Mouse (Mus musculus): ENCODE results near the gene Tescl. TPM values are rescaled to one million over a fixed set of nuclear protein-coding genes. Genes with fewer than 3 reads are reported as not detected.

Gene Tescl
- total and polyA plus RNA-seq, 2 experiments from 2014 or later: 0.14 TPM; not detected in 1

DNA sequence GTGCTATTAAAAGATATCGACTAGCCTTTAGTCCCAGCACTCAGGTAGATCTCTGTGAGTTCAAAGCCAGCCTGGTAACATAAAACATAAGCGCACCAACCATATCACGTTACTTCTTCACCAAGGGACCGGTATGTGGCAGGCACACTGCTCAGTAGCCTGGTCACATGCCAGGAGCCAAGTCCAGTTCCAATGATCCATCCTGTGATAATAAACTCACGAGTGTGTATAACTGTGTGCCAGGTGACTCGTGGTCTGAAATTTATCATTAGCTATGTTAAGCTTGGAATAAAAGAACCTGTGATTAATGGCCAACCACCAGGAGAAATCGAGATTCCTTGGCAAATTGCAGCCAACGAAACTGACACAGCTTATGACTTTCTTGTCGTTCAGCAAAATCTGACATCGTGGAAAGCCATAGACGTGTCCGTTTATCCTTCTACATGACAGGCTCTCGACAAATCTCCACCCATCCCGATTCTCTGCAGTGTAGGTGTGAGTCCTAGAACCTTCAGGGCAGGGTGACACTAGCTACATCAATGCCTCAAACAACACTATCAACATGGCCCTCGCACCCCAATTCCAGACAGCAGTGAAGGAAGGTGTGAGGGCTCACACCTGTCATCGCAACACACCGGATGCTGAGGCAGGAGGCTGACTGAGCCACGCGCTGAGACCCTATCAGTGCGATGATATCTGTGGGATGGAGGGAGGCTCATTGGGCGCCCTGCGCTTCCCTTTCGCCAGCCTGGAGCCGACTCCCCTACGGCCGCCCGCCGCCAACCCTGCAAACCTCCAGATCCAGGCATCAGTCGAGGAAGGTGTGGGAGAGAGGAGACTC is 17.8 kb downstream of the Tescl start:
- Histone ChIP-seq H3K4me3 (ENCODE audit: low read depth, low read length) (peak overlapping the region; percentile 69), H3K9me3 (replicated peaks; ENCODE audit: control insufficient read depth, low read length) (no peaks in the 10 kb centered on the region), H3K27ac (ENCODE audit: low read depth) (peak overlapping the region; percentile 43; the same call in 1 of the 2 replicates), H3K36me3 (replicated peaks; ENCODE audit: control insufficient read depth, insufficient read depth, low read length) (0 out of 2 replicates have a peak, but pooled peaks cover 6% of the 10 kb centered on the region), H3K9ac (replicated peaks; ENCODE audit: low read depth, low read length) (peak overlapping the region; percentile 60), H3K4me2 (ENCODE audit: low read depth, low read length) (peak overlapping the region; percentile 96), H3K27me3 (ENCODE audit: control insufficient read depth, insufficient read depth, low read length) (no peaks in the 10 kb centered on the region), H3K4me1 (ENCODE audit: control insufficient read depth, insufficient read depth) (peaks cover 4% of the 10 kb centered on the region; the same call in 1 of the 2 replicates)
- 27% methylated on average over 29 of the region's 29 CpGs for WGBS
- ATAC-seq (ENCODE audit: insufficient read depth, low read depth) (no peak; the same call in 1 of the 2 replicates), DNase-seq (ENCODE audit: low spot score) (no peak)
- no peak for TF ChIP-seq EP300 (IDR thresholded peaks at IDR 0.05; ENCODE audit: low read depth)
- TF ChIP-seq CTCF (IDR thresholded peaks at IDR 0.05; ENCODE audit: low read depth): no peak

DNA sequence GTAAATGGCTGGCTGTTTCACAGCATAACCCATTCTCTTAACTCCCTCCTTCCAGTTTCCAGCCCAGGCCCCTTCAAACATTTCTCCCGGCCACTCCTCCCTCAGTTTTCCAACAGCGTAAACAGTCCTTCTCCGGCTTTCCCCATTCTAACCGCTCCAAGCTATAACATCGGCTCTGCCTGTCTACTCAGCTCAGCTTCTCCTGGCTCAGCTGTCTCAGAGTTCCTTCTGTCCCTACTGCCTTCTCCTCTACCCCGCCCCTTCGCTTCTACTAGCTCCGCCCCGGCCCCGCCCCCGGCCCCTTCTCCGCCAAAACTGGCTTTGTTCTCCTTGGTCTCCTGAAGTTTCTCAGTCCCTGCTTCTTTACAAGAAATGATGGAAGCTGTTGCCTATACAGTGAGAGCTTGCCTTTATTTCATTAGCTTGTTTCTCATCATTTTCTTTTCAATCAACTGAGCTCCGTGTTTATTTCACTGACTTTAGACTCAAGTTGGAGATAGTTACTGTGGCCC is 32.9 kb downstream of the Tescl start, which contains the start of gene Zfp61:
Gene Zfp61, minus strand, starts transcription at position 462 of the 512 bp plus-strand sequence.
- DNase-seq (ENCODE audit: low spot score) (peak; percentile 51), ATAC-seq (ENCODE audit: insufficient read depth, low read depth) (0 out of 2 replicates have a peak, but pooled peaks have one; percentile 19)
- Histone ChIP-seq H3K4me3 (ENCODE audit: low read depth, low read length) (peak within 1 kb of the TSS; percentile 71), H3K27ac (ENCODE audit: low read depth) (no peak within 1 kb of the TSS), H3K9ac (replicated peaks; ENCODE audit: low read depth, low read length) (no peak within 1 kb of the TSS), H3K4me2 (ENCODE audit: low read depth, low read length) (peak within 1 kb of the TSS; percentile 86), H3K4me1 (ENCODE audit: control insufficient read depth, insufficient read depth) (peaks cover 4% of the 10 kb centered on the region), H3K27me3 (ENCODE audit: control insufficient read depth, insufficient read depth, low read length) (no peaks in the 10 kb centered on the region), H3K36me3 (replicated peaks; ENCODE audit: control insufficient read depth, insufficient read depth, low read length) (peaks cover 11% of the 10 kb centered on the region), H3K9me3 (replicated peaks; ENCODE audit: control insufficient read depth, low read length) (no peaks in the 10 kb centered on the region)
- 2% methylated on average over 13 of the region's 13 CpGs for whole genome bisulfite sequencing
- TF ChIP-seq EP300 (IDR thresholded peaks at IDR 0.05; ENCODE audit: low read depth) (no peak), CTCF (IDR thresholded peaks at IDR 0.05; ENCODE audit: low read depth) (no peak)

DNA sequence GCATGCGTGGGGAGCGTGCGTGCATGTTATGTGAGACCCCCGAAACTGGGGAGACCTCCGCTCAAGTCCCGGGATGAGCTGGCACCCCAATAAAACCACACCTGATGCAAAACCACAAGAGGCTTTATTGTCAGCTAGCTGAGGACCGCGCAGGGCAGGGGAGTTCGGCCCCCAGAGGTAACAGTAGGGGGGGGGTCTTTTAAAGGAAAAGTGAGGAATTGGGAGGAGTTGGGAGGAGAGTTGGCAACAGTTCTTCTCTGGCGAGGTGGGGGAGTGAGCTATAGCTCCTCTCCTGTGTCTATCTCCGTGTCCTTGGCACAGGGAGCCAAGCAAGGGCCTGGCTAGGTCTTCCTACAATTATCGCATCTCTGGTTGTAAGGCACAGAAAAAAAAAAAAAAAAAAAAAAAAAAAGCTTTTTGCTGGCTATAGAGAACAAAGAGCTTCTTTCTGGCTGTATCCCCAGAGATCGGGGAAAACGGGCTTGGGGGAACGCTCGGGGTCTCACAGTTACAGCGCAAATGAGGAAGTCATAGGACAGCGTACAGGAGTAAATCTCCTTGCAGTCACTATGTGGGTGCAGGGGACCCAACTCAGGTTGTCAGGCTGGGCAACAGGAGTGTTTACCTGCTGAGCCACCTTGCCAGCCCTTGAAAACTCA is 33.8 kb downstream of the Tescl start:
- 2% methylated on average over 18 of the region's 18 CpGs for WGBS
- H3K36me3 ChIP-seq (replicated peaks; ENCODE audit: control insufficient read depth, insufficient read depth, low read length): peaks cover 20% of the 10 kb centered on the region
- H3K4me1 ChIP-seq (ENCODE audit: control insufficient read depth, insufficient read depth): peaks cover 4% of the 10 kb centered on the region
- 0 out of 2 replicates have a peak overlapping the region, but pooled peaks have one; percentile 12 for H3K9ac ChIP-seq (replicated peaks; ENCODE audit: low read depth, low read length)
- no peak for DNase-seq (ENCODE audit: low spot score)
- TF ChIP-seq CTCF (IDR thresholded peaks at IDR 0.05; ENCODE audit: low read depth) (no peak), EP300 (IDR thresholded peaks at IDR 0.05; ENCODE audit: low read depth) (no peak)
- no peaks in the 10 kb centered on the region for H3K9me3 ChIP-seq (replicated peaks; ENCODE audit: control insufficient read depth, low read length)
- H3K4me3 ChIP-seq (ENCODE audit: low read depth, low read length): peak overlapping the region; percentile 71
- 0 out of 2 replicates have a peak, but pooled peaks have one; percentile 13 for ATAC-seq (ENCODE audit: insufficient read depth, low read depth)
- peak overlapping the region; percentile 86 for H3K4me2 ChIP-seq (ENCODE audit: low read depth, low read length)
- H3K27ac ChIP-seq (ENCODE audit: low read depth): no peak overlapping the region
- no peaks in the 10 kb centered on the region for H3K27me3 ChIP-seq (ENCODE audit: control insufficient read depth, insufficient read depth, low read length)

DNA sequence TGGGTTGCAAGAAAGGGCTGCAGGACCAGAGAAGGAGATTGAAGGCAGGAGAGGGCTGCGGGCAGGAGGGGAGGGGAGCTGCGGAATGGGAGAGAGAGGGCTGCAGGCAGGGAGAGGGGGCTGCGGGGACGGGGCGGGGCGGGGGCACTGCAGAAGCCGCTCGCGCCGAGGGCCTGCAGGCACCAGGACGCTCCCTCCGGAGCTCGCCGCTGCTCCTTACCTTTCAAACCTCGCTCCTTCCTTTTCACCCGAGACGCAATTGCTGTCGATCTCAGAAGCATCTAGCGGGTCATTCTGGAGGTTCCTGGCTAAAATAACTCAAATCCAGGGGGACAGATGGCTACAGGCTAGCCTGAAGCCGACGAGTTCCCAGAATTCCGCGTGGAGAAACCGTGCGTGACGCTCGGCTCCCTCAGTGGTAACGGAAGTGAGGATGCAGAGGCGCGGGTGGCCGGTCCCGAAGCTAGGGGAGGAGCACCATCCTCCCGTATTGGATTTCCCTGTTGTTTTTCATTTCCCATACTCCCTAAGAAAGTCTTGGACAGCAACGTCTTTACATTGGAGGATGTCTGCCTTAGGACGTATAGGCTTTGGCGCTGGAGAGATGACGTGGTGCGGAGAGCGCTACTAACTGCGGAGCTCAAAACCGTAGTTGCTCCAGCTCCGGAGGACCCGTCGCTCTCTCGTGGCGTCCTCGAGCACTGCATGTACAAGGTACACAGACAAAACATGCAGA is 34.6 kb downstream of the Tescl start:
- Histone ChIP-seq H3K4me3 (ENCODE audit: low read depth, low read length) (peak overlapping the region; percentile 71), H3K9me3 (replicated peaks; ENCODE audit: control insufficient read depth, low read length) (no peaks in the 10 kb centered on the region), H3K36me3 (replicated peaks; ENCODE audit: control insufficient read depth, insufficient read depth, low read length) (peaks cover 28% of the 10 kb centered on the region), H3K27ac (ENCODE audit: low read depth) (peak overlapping the region; percentile 36), H3K4me2 (ENCODE audit: low read depth, low read length) (peak overlapping the region; percentile 86), H3K4me1 (ENCODE audit: control insufficient read depth, insufficient read depth) (peaks cover 4% of the 10 kb centered on the region), H3K27me3 (ENCODE audit: control insufficient read depth, insufficient read depth, low read length) (no peaks in the 10 kb centered on the region), H3K9ac (replicated peaks; ENCODE audit: low read depth, low read length) (peak overlapping the region; percentile 64)
- under 1% methylated on average over 47 of the region's 47 CpGs for WGBS
- ATAC-seq (ENCODE audit: insufficient read depth, low read depth) (peak; percentile 90), DNase-seq (ENCODE audit: low spot score) (peak; percentile 81)
- TF ChIP-seq CTCF (IDR thresholded peaks at IDR 0.05; ENCODE audit: low read depth) (peak; percentile 40), EP300 (IDR thresholded peaks at IDR 0.05; ENCODE audit: low read depth) (no peak)

DNA sequence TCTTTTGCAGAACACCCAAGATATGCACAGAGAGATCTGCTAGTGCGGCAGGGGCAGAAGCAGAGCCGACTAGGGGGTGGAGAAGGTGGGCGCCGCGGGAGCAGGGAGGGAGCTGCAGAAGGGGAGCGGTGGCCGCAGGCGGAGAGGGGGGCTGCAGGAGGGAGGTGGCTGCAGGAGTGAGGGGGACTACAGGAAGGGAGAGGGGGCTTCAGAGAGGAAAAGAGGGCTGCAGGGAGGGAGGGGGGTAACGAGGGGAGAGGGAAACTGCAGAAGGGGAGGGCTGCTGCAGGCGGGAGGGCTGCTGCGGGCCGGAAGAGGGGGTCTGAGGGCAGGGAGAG is 35.1 kb downstream of the Tescl start:
- peaks cover 4% of the 10 kb centered on the region for H3K4me1 ChIP-seq (ENCODE audit: control insufficient read depth, insufficient read depth)
- no peak for DNase-seq (ENCODE audit: low spot score)
- peak overlapping the region; percentile 86 for H3K4me2 ChIP-seq (ENCODE audit: low read depth, low read length)
- 1% methylated on average over 9 of the region's 12 CpGs for WGBS
- ATAC-seq (ENCODE audit: insufficient read depth, low read depth): no peak
- peak overlapping the region; percentile 64 for H3K9ac ChIP-seq (replicated peaks; ENCODE audit: low read depth, low read length)
- TF ChIP-seq EP300 (IDR thresholded peaks at IDR 0.05; ENCODE audit: low read depth) (no peak), CTCF (IDR thresholded peaks at IDR 0.05; ENCODE audit: low read depth) (no peak)
- peak overlapping the region; percentile 36 for H3K27ac ChIP-seq (ENCODE audit: low read depth)
- peak overlapping the region; percentile 71 for H3K4me3 ChIP-seq (ENCODE audit: low read depth, low read length)
- H3K9me3 ChIP-seq (replicated peaks; ENCODE audit: control insufficient read depth, low read length): no peaks in the 10 kb centered on the region
- no peaks in the 10 kb centered on the region for H3K27me3 ChIP-seq (ENCODE audit: control insufficient read depth, insufficient read depth, low read length)
- peaks cover 34% of the 10 kb centered on the region for H3K36me3 ChIP-seq (replicated peaks; ENCODE audit: control insufficient read depth, insufficient read depth, low read length)
